Mouse (Mus musculus) lung, postnatal 0 days (tissue): ENCODE results near the gene 6030408B16Rik. TPM values are rescaled to one million over a fixed set of nuclear protein-coding genes. Genes with fewer than 3 reads are reported as not detected.

ENCODE experiments used
- ATAC-seq: fragments of 200-750 bp; cut with Nextera tagmentation; 2 replicates; pipeline ENCODE4 v1.8.0; 2017; ENCODE audit warnings: moderate library complexity
- DNase-seq: peaks from one replicate; pipeline ENCODE4 v3.0.0-alpha.2; 2016; ENCODE audit warnings: low spot score
- H3K27ac ChIP-seq: fragments of 300-500 bp; sonication (generic); 2 replicates; pipeline ENCODE4 v1.5.1; 2014; ENCODE audit warnings: antibody characterized with exemption, mild to moderate bottlenecking, low read length, mixed read lengths
- H3K27me3 ChIP-seq: fragments of 300-500 bp; sonication (generic); replicated peaks from 2 replicates; pipeline ENCODE4 v1.6.1; 2014; ENCODE audit warnings: low read length, mixed read lengths; ENCODE audit not compliant: insufficient read depth
- H3K36me3 ChIP-seq: fragments of 300-500 bp; sonication (generic); 2 replicates; pipeline ENCODE4 v1.6.1; 2014; ENCODE audit warnings: low read length, mixed read lengths; ENCODE audit not compliant: insufficient read depth
- H3K4me1 ChIP-seq: fragments of 300-500 bp; sonication (generic); 2 replicates; pipeline ENCODE4 v1.6.1; 2014; ENCODE audit warnings: antibody characterized with exemption, low read depth, low read length, mixed read lengths; ENCODE audit not compliant: insufficient read depth
- H3K4me2 ChIP-seq: fragments of 300-500 bp; sonication (generic); replicated peaks from 2 replicates; pipeline ENCODE4 v1.6.1; 2014; ENCODE audit warnings: low read depth, mild to moderate bottlenecking, low read length, moderate library complexity, mixed read lengths
- H3K4me3 ChIP-seq: fragments of 300-500 bp; sonication (generic); 2 replicates; pipeline ENCODE4 v1.5.1; 2014; ENCODE audit warnings: low read depth, low read length
- H3K9ac ChIP-seq: fragments of 300-500 bp; sonication (generic); replicated peaks from 2 replicates; pipeline ENCODE4 v1.6.1; 2014; ENCODE audit warnings: low read depth, mild to moderate bottlenecking
- H3K9me3 ChIP-seq: fragments of 300-500 bp; sonication (generic); 2 replicates; pipeline ENCODE4 v1.6.1; 2016; ENCODE audit warnings: low read length, mixed read lengths
- CTCF ChIP-seq: IDR thresholded peaks from 2 replicates; pipeline ENCODE4 v1.5.1; 2016; ENCODE audit warnings: antibody characterized with exemption, mild to moderate bottlenecking
- EP300 ChIP-seq: IDR thresholded peaks from 2 replicates; pipeline ENCODE4 v1.6.1; 2016; ENCODE audit warnings: antibody characterized with exemption, mild to moderate bottlenecking, control low read depth
- WGBS: fragments of 180-500 bp; shearing (Covaris S2); extraction: QIAGEN DNeasy Blood & Tissue Kit; methylation state at CpG from one replicate; pipeline ENCODE4 v1.1.7; 2014; 5-methylcytosine and 5-hydroxymethylcytosine counted together
- polyA plus RNA-seq: library from polyadenylated mRNA; unstranded; fragments of >200 nt; fragmentation: Nextera tagmentation; extraction: Ambion mirVana; gene quantifications from 2 replicates; pipeline ENCODE4 v1.2.1, GENCODE M21; 2015

Gene 6030408B16Rik
- polyA plus RNA-seq, 1 experiment from 2014 or later: 74.9 TPM

GRCm38 (mm10) chr15:101331090-101331489, 38.1 kb downstream of the 6030408B16Rik start:
- DNase-seq: peak; percentile 88
- H3K4me1 ChIP-seq: no peaks in the 10 kb centered on the region; the same call in 1 of the 2 replicates
- 45% methylated on average over 4 of the region's 4 CpGs for WGBS
- peak; percentile 89 for TF ChIP-seq EP300
- no peak for TF ChIP-seq CTCF
- H3K27ac ChIP-seq: peak overlapping the region; percentile 57
- no peak overlapping the region for H3K9ac ChIP-seq
- no peaks in the 10 kb centered on the region for H3K27me3 ChIP-seq
- peak; percentile 70 for ATAC-seq
- no peaks in the 10 kb centered on the region for H3K36me3 ChIP-seq
- no peak overlapping the region for H3K4me3 ChIP-seq
- no peak overlapping the region for H3K4me2 ChIP-seq
- no peaks in the 10 kb centered on the region for H3K9me3 ChIP-seq

GRCm38 (mm10) chr15:101332370-101332769, 39.4 kb downstream of the 6030408B16Rik start:
- ATAC-seq: peak; percentile 34
- no peaks in the 10 kb centered on the region for H3K9me3 ChIP-seq
- no peaks in the 10 kb centered on the region for H3K36me3 ChIP-seq
- H3K4me3 ChIP-seq: no peak overlapping the region
- no peak overlapping the region for H3K4me2 ChIP-seq
- H3K27me3 ChIP-seq: no peaks in the 10 kb centered on the region
- WGBS: 53% methylated on average over 4 of the region's 4 CpGs
- peak overlapping the region; percentile 54 for H3K27ac ChIP-seq
- no peaks in the 10 kb centered on the region; the same call in 1 of the 2 replicates for H3K4me1 ChIP-seq
- no peak overlapping the region for H3K9ac ChIP-seq
- peak; percentile 66 for DNase-seq
- TF ChIP-seq EP300: no peak
- TF ChIP-seq CTCF: no peak

- no peaks in the 10 kb centered on the region for H3K9me3 ChIP-seq
- no peak for TF ChIP-seq CTCF
- no peak for TF ChIP-seq EP300
- no peak for ATAC-seq
- H3K9ac ChIP-seq: no peak overlapping the region
- H3K27ac ChIP-seq: peak overlapping the region; percentile 54; the same call in 1 of the 2 replicates
- no peak overlapping the region for H3K4me3 ChIP-seq
- H3K36me3 ChIP-seq: no peaks in the 10 kb centered on the region
- no peak for DNase-seq
- H3K27me3 ChIP-seq: no peaks in the 10 kb centered on the region
- 14% methylated on average over 1 of the region's 1 CpGs for WGBS
- H3K4me1 ChIP-seq: peaks cover 5% of the 10 kb centered on the region; the same call in 1 of the 2 replicates
- H3K4me2 ChIP-seq: no peak overlapping the region
These were observed 40.2 kb downstream of the 6030408B16Rik start for GRCm38 (mm10) chr15:101333165-101333564.

- no peak for TF ChIP-seq EP300
- TF ChIP-seq CTCF: no peak
- H3K27ac ChIP-seq: peak overlapping the region; percentile 54; the same call in 1 of the 2 replicates
- H3K4me3 ChIP-seq: no peak overlapping the region
- DNase-seq (peak; percentile 34), ATAC-seq (no peak)
- 51% methylated on average over 4 of the region's 4 CpGs for WGBS
- H3K4me1 ChIP-seq: peaks cover 5% of the 10 kb centered on the region; the same call in 1 of the 2 replicates
- no peaks in the 10 kb centered on the region for H3K9me3 ChIP-seq
- no peak overlapping the region for H3K4me2 ChIP-seq
- H3K9ac ChIP-seq: no peak overlapping the region
- H3K27me3 ChIP-seq: no peaks in the 10 kb centered on the region
- H3K36me3 ChIP-seq: no peaks in the 10 kb centered on the region
These were observed 40.6 kb downstream of the 6030408B16Rik start for GRCm38 (mm10) chr15:101333648-101334047.

GRCm38 (mm10) chr15:101336474-101337174, 43.6 kb downstream of the 6030408B16Rik start:
- 25% methylated on average over 24 of the region's 24 CpGs for WGBS
- H3K4me2 ChIP-seq: peak overlapping the region; percentile 38
- peaks cover 5% of the 10 kb centered on the region; the same call in 1 of the 2 replicates for H3K4me1 ChIP-seq
- ATAC-seq (peak; percentile 50), DNase-seq (peak; percentile 59)
- H3K36me3 ChIP-seq: no peaks in the 10 kb centered on the region
- no peak overlapping the region for H3K4me3 ChIP-seq
- no peaks in the 10 kb centered on the region for H3K27me3 ChIP-seq
- TF ChIP-seq CTCF: no peak
- TF ChIP-seq EP300: peak; percentile 57; the same call in 1 of the 2 replicates
- H3K9ac ChIP-seq: no peak overlapping the region
- peak overlapping the region; percentile 47 for H3K27ac ChIP-seq
- no peaks in the 10 kb centered on the region for H3K9me3 ChIP-seq

GRCm38 (mm10) chr15:101338359-101338758, 45.3 kb downstream of the 6030408B16Rik start:
- Histone ChIP-seq H3K27ac (peak overlapping the region; percentile 43; the same call in 1 of the 2 replicates), H3K9me3 (no peaks in the 10 kb centered on the region), H3K4me2 (no peak overlapping the region), H3K4me3 (no peak overlapping the region), H3K36me3 (no peaks in the 10 kb centered on the region), H3K4me1 (peaks cover 5% of the 10 kb centered on the region; the same call in 1 of the 2 replicates), H3K27me3 (no peaks in the 10 kb centered on the region), H3K9ac (no peak overlapping the region)
- ATAC-seq: peak; percentile 70
- peak; percentile 77 for DNase-seq
- no peak for TF ChIP-seq CTCF
- TF ChIP-seq EP300: peak; percentile 28; the same call in 1 of the 2 replicates
- WGBS: 58% methylated on average over 4 of the region's 4 CpGs
